Mouse (Mus musculus): ENCODE results near the gene Aspscr1.

Gene Aspscr1

GRCm38 (mm10) chr11:120733521-120733920, 60.7 kb downstream of the Aspscr1 start:
- DNase-seq (ENCODE audit: low spot score): no peak

GRCm38 (mm10) chr11:120736424-120736823, 63.7 kb downstream of the Aspscr1 start:
- DNase-seq (ENCODE audit: low spot score): no peak

- DNase-seq (ENCODE audit: low spot score): no peak
Measured at GRCm38 (mm10) chr11:120740981-120741380, 68.2 kb downstream of the Aspscr1 start.

- no peak for DNase-seq (ENCODE audit: low spot score)
Measured at GRCm38 (mm10) chr11:120744121-120744701, 71.4 kb downstream of the Aspscr1 start.

- DNase-seq (ENCODE audit: low spot score): no peak
Measured at GRCm38 (mm10) chr11:120747974-120748373, 75.2 kb downstream of the Aspscr1 start.

GRCm38 (mm10) chr11:120749430-120749829, 76.7 kb downstream of the Aspscr1 start:
- peak; percentile 11 for DNase-seq (ENCODE audit: low spot score)

GRCm38 (mm10) chr11:120751606-120752005, 78.8 kb downstream of the Aspscr1 start:
- DNase-seq (ENCODE audit: low spot score): no peak

All from spleen, adult 12 weeks (tissue).